Mouse (Mus musculus): ENCODE data around the gene Olfr239. TPM values are rescaled to one million over a fixed set of nuclear protein-coding genes. Genes with fewer than 3 reads are reported as not detected.
"Not testable (repeated sequence)": the region's sequence is repeated elsewhere in the genome, so short reads cannot be mapped to it uniquely, and the experiment has no call there.

The Olfr239 gene
- polyA plus RNA-seq (2017; shearing (Covaris generic)), result not detected

DNA sequence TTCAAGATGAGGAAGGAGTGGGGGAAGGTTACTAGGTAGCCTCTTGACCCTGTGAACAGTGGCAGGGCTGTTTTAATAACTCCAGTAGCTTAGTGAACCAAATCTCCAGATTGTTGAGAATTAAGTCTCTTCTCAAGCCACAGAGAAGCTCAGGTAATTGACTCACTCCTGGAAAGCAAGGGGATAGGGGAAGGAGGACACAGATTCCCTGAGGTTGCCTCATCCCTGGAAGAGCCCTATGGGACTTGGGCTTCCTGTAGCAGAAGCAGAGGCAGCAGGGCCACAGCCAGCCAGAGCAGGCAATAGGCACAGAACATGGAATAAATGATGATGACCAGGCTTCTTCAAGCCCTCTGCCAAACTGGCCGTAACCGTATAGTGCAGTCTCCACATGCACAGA is at the start of gene Olfr239:
Gene Olfr239 (plus strand): TSS at position 301 of the 400 bp plus-strand sequence.
- not testable (repeated sequence) for ATAC-seq

DNA sequence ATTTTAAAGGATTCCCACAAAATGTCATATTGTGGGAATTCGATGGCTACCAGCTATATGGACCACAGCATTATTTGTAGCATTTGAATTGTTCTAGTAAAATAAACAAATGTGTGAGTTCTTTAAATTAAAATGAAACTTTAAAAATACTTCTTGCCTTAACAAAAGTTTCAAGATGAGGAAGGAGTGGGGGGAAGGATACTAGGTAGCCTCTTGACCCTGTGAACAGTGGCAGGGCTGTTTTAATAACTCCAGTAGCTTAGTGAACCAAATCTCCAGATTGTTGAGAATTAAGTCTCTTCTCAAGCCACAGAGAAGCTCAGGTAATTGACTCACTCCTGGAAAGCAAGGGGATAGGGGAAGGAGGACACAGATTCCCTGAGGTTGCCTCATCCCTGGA is 23.0 kb upstream of the Olfr239 start, which contains the start of gene Olfr55:
Gene Olfr55 (plus strand): TSS at position 301 of the 400 bp plus-strand sequence.
- ATAC-seq, result not testable (repeated sequence)

DNA sequence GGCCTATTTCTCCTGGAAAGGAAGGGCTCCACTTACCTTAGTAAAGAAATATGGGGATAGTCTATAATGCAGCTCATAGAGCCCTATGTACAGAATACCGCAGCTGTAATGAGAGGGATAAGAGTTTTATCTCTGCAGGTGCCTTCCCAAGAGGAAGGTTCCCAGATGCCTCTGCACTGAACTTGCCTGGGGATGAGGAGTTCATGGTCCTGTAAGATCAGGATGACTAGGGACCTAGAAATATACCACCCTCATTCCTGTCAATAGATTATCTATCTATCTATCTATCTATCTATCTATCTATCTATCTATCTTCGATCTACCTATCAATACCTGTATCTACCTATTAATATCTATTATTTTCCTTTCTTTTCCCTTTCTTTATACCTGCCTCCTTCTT is 30.5 kb downstream of the Olfr239 start, which contains the start of gene Olfr1564:
Gene Olfr1564 (minus strand): TSS at position 101 of the 400 bp plus-strand sequence.
- no peak for ATAC-seq

DNA sequence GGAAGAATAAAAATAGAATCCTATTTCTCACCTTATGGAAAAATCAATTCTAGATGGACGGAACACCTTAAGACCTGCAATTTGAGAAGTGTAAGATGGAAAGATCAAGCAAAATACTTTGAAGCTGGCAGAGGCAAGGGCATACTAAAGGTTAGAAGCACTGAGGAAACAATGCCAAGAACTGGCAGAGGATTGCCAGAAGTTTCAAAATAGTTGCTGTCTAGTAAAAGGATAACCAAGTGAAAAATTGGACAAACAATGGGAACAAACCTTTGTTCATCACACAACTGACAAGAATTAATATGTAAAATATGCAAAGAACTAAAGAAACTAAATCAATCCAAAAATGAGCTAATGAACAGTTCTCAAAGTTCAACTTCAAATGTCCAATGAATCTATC is 45.5 kb downstream of the Olfr239 start:
- ATAC-seq, result not testable (repeated sequence)

Other genes with a start within 250 kb of the Olfr239 start
- gene Cyp4f13, start 243.9 kb upstream of the Olfr239 start, polyA plus RNA-seq (2017; shearing (Covaris generic)), result 10 to 100 TPM; 14.5 to 83.3 (median 55.8) TPM
- 10 to 100 TPM; 23.9 to 28.3 (median 25.7) TPM for gene Zfp472, start 225.5 kb upstream of the Olfr239 start, polyA plus RNA-seq (2017; shearing (Covaris generic))
- 10 to 100 TPM; 14.5 to 20.2 (median 17.4) TPM for gene Zfp952, start 198.2 kb upstream of the Olfr239 start, polyA plus RNA-seq (2017; shearing (Covaris generic))
- gene Zfp763, start 157.9 kb upstream of the Olfr239 start, polyA plus RNA-seq (2017; shearing (Covaris generic)), result 10 to 100 TPM in 1 of 3 experiments, 1 to 10 TPM in 2; 8.7 to 11.9 (median 8.9) TPM
- not detected for gene 4921501E09Rik, start 123.2 kb upstream of the Olfr239 start, polyA plus RNA-seq (2017; shearing (Covaris generic))
- gene Zfp563, start 102.0 kb upstream of the Olfr239 start, polyA plus RNA-seq (2017; shearing (Covaris generic)), result 1 to 10 TPM; 6.0 to 7.3 (median 6.3) TPM
- not detected for gene Morc2b, start 51.6 kb upstream of the Olfr239 start, polyA plus RNA-seq (2017; shearing (Covaris generic))
- gene Olfr55, start 22.9 kb upstream of the Olfr239 start, polyA plus RNA-seq (2017; shearing (Covaris generic)), result not detected
- not detected for gene Olfr1564, start 30.4 kb downstream of the Olfr239 start, polyA plus RNA-seq (2017; shearing (Covaris generic))
- gene Zfp955a, start 63.8 kb downstream of the Olfr239 start, polyA plus RNA-seq (2017; shearing (Covaris generic)), result 10 to 100 TPM; 10.7 to 15.6 (median 14.2) TPM
- gene Olfr63, start 73.4 kb downstream of the Olfr239 start, polyA plus RNA-seq (2017; shearing (Covaris generic)), result under 1 TPM in 1 of 3 experiments, not detected in 2; 0.08 TPM
- gene Zfp955b, start 98.2 kb downstream of the Olfr239 start, polyA plus RNA-seq (2017; shearing (Covaris generic)), result 10 to 100 TPM in 2 of 3 experiments, 1 to 10 TPM in 1; 5.2 to 12.7 (median 10.7) TPM
- gene Zfp81, start 167.6 kb downstream of the Olfr239 start, polyA plus RNA-seq (2017; shearing (Covaris generic)), result 10 to 100 TPM in 2 of 3 experiments, 1 to 10 TPM in 1; 8.2 to 15.8 (median 11.6) TPM
- gene Zfp101, start 203.3 kb downstream of the Olfr239 start, polyA plus RNA-seq (2017; shearing (Covaris generic)), result 10 to 100 TPM; 11.3 to 14.5 (median 12.9) TPM
- gene Actl9, start 241.6 kb downstream of the Olfr239 start, polyA plus RNA-seq (2017; shearing (Covaris generic)), result not detected

Data from inflammation-experienced regulatory T-cells, adult 6 months (primary cell).